Mouse (Mus musculus) thymus, adult 2 months (tissue): Measurements from ENCODE around the gene Rnf41.

ENCODE experiments used
- CTCF ChIP-seq: fragments of 200-500 bp; IDR thresholded peaks from 2 replicates; pipeline ENCODE4 v1.5.1; 2012; ENCODE audit warnings: mild to moderate bottlenecking, control low read depth, low read length, moderate library complexity, borderline replicate concordance; ENCODE audit not compliant: control insufficient read depth, poor library complexity, insufficient read depth; ENCODE audit errors: extremely low read depth
- POLR2A ChIP-seq: fragments of 200-500 bp; IDR thresholded peaks from 2 replicates; pipeline ENCODE4 v1.6.1; 2012; ENCODE audit warnings: mild to moderate bottlenecking, low read length, control low read depth, moderate library complexity; ENCODE audit not compliant: control insufficient read depth, poor library complexity, insufficient read depth; ENCODE audit errors: extremely low read depth

GRCm38 (mm10) chr10:128424604-128425003 lies 13.1 kb downstream of the Rnf41 start:
- TF ChIP-seq CTCF (no peak), POLR2A (no peak)
